Mouse (Mus musculus) midbrain, embryonic 14.5 days (tissue): Measurements from ENCODE around the gene Adgrl2. TPM values are rescaled to one million over a fixed set of nuclear protein-coding genes. Genes with fewer than 3 reads are reported as not detected.

Experiments used
- ATAC-seq: fragments of 200-750 bp; cut with Nextera tagmentation; 2 replicates; pipeline ENCODE4 v1.8.0; 2017; ENCODE audit warnings: moderate number of reproducible peaks, moderate library complexity; ENCODE audit not compliant: low FRiP score, low TSS enrichment
- DNase-seq: peaks from one replicate; pipeline ENCODE4 v3.0.0-alpha.2; 2015
- H3K27ac ChIP-seq: fragments of 300-500 bp; sonication (generic); replicated peaks from 2 replicates; pipeline ENCODE4 v1.5.1; 2014; ENCODE audit warnings: mild to moderate bottlenecking, low read depth, low read length, moderate library complexity
- H3K27me3 ChIP-seq: fragments of 300-500 bp; sonication (generic); 2 replicates; pipeline ENCODE4 v1.6.1; 2014; ENCODE audit warnings: low read length, control low read depth, mixed read lengths; ENCODE audit not compliant: control insufficient read depth, insufficient read depth
- H3K36me3 ChIP-seq: fragments of 300-500 bp; sonication (generic); 2 replicates; pipeline ENCODE4 v1.6.1; 2014; ENCODE audit warnings: low read length, control low read depth; ENCODE audit not compliant: control insufficient read depth, insufficient read depth
- H3K4me1 ChIP-seq: fragments of 300-500 bp; sonication (generic); 2 replicates; pipeline ENCODE4 v1.6.1; 2014; ENCODE audit warnings: mild to moderate bottlenecking, antibody characterized with exemption, low read length, control low read depth; ENCODE audit not compliant: control insufficient read depth, insufficient read depth
- H3K4me2 ChIP-seq: fragments of 300-500 bp; sonication (generic); 2 replicates; pipeline ENCODE4 v1.6.1; 2014; ENCODE audit warnings: mild to moderate bottlenecking, low read length, moderate library complexity
- H3K4me3 ChIP-seq: fragments of 300-500 bp; sonication (generic); replicated peaks from 2 replicates; pipeline ENCODE4 v1.5.1; 2014; ENCODE audit warnings: low read depth, low read length
- H3K9ac ChIP-seq: fragments of 300-500 bp; sonication (generic); replicated peaks from 2 replicates; pipeline ENCODE4 v1.6.1; 2014; ENCODE audit warnings: mild to moderate bottlenecking, low read length, moderate library complexity
- H3K9me3 ChIP-seq: fragments of 300-500 bp; sonication (generic); 2 replicates; pipeline ENCODE4 v1.6.1; 2016; ENCODE audit warnings: low read length, control low read depth, mixed read lengths; ENCODE audit not compliant: control insufficient read depth
- WGBS: fragments of 180-500 bp; shearing (Covaris S2); extraction: QIAGEN DNeasy Blood & Tissue Kit; methylation state at CpG from one replicate; pipeline ENCODE4 v1.1.7; 2014; 5-methylcytosine and 5-hydroxymethylcytosine counted together
- polyA plus RNA-seq: library from polyadenylated mRNA; unstranded; fragments of >200 nt; fragmentation: Nextera tagmentation; extraction: Ambion mirVana; gene quantifications from 2 replicates; pipeline ENCODE4 v1.2.1, GENCODE M21; 2014

Adgrl2 gene
- polyA plus RNA-seq, 1 experiment from 2014 or later = 160 TPM

- Histone ChIP-seq H3K27me3 (no peaks in the 10 kb centered on the region), H3K9me3 (no peaks in the 10 kb centered on the region), H3K27ac (no peak overlapping the region), H3K4me1 (peaks cover 12% of the 10 kb centered on the region; the same call in 1 of the 2 replicates), H3K9ac (no peak overlapping the region), H3K4me3 (no peak overlapping the region), H3K36me3 (no peaks in the 10 kb centered on the region), H3K4me2 (no peak overlapping the region)
- DNase-seq (no peak), ATAC-seq (no peak)
- 80% methylated on average over 3 of the region's 3 CpGs for WGBS
These were observed 82.5 kb downstream of the Adgrl2 start for GRCm38 (mm10) chr3:148907873-148908272.

- Histone ChIP-seq H3K36me3 (no peaks in the 10 kb centered on the region), H3K4me1 (peaks cover 9% of the 10 kb centered on the region; the same call in 1 of the 2 replicates), H3K27ac (no peak overlapping the region), H3K4me2 (no peak overlapping the region), H3K9me3 (no peaks in the 10 kb centered on the region), H3K9ac (no peak overlapping the region), H3K27me3 (no peaks in the 10 kb centered on the region), H3K4me3 (no peak overlapping the region)
- ATAC-seq (no peak), DNase-seq (no peak)
- 82% methylated on average over 6 of the region's 6 CpGs for WGBS
These were observed 83.2 kb downstream of the Adgrl2 start for GRCm38 (mm10) chr3:148907024-148907778.

GRCm38 (mm10) chr3:148905906-148906779 is 84.2 kb downstream of the Adgrl2 start:
- no peak overlapping the region for H3K27ac ChIP-seq
- H3K4me2 ChIP-seq = no peak overlapping the region
- no peaks in the 10 kb centered on the region for H3K36me3 ChIP-seq
- no peak overlapping the region for H3K9ac ChIP-seq
- no peak for ATAC-seq
- no peak overlapping the region for H3K4me3 ChIP-seq
- no peaks in the 10 kb centered on the region for H3K9me3 ChIP-seq
- 0 out of 2 replicates have a peak, but pooled peaks cover 5% of the 10 kb centered on the region for H3K4me1 ChIP-seq
- no peaks in the 10 kb centered on the region for H3K27me3 ChIP-seq
- DNase-seq = no peak
- WGBS = 72% methylated on average over 13 of the region's 13 CpGs

- H3K4me3 ChIP-seq = no peak overlapping the region
- DNase-seq (no peak), ATAC-seq (no peak)
- H3K27me3 ChIP-seq = no peaks in the 10 kb centered on the region
- no peak overlapping the region for H3K9ac ChIP-seq
- no peaks in the 10 kb centered on the region for H3K9me3 ChIP-seq
- 76% methylated on average over 7 of the region's 7 CpGs for WGBS
- no peaks in the 10 kb centered on the region for H3K36me3 ChIP-seq
- H3K4me1 ChIP-seq = 0 out of 2 replicates have a peak, but pooled peaks cover 5% of the 10 kb centered on the region
- no peak overlapping the region for H3K27ac ChIP-seq
- H3K4me2 ChIP-seq = no peak overlapping the region
These were observed 84.9 kb downstream of the Adgrl2 start for GRCm38 (mm10) chr3:148905435-148905834.

GRCm38 (mm10) chr3:148899857-148900256 is 90.5 kb downstream of the Adgrl2 start:
- H3K4me2 ChIP-seq = no peak overlapping the region
- H3K4me1 ChIP-seq = peaks cover 4% of the 10 kb centered on the region
- no peak overlapping the region for H3K9ac ChIP-seq
- H3K36me3 ChIP-seq = no peaks in the 10 kb centered on the region
- no peaks in the 10 kb centered on the region for H3K27me3 ChIP-seq
- no peak for DNase-seq
- H3K9me3 ChIP-seq = no peaks in the 10 kb centered on the region
- H3K27ac ChIP-seq = no peak overlapping the region
- no peak for ATAC-seq
- 42% methylated on average over 6 of the region's 6 CpGs for WGBS
- no peak overlapping the region for H3K4me3 ChIP-seq

- Histone ChIP-seq H3K9ac (no peak overlapping the region), H3K4me3 (no peak overlapping the region), H3K9me3 (no peaks in the 10 kb centered on the region), H3K27me3 (no peaks in the 10 kb centered on the region), H3K36me3 (no peaks in the 10 kb centered on the region), H3K4me2 (no peak overlapping the region), H3K4me1 (peaks cover 4% of the 10 kb centered on the region), H3K27ac (no peak overlapping the region)
- 48% methylated on average over 6 of the region's 6 CpGs for WGBS
- DNase-seq = no peak
- ATAC-seq = no peak
These were observed 90.9 kb downstream of the Adgrl2 start for GRCm38 (mm10) chr3:148899416-148899815.

GRCm38 (mm10) chr3:148898535-148899250 is 91.7 kb downstream of the Adgrl2 start:
- H3K4me3 ChIP-seq = no peak overlapping the region
- H3K4me2 ChIP-seq = no peak overlapping the region
- no peaks in the 10 kb centered on the region for H3K27me3 ChIP-seq
- no peak overlapping the region for H3K9ac ChIP-seq
- DNase-seq = no peak
- no peak overlapping the region for H3K27ac ChIP-seq
- ATAC-seq = no peak
- no peaks in the 10 kb centered on the region for H3K36me3 ChIP-seq
- WGBS = 80% methylated on average over 8 of the region's 8 CpGs
- H3K9me3 ChIP-seq = no peaks in the 10 kb centered on the region
- H3K4me1 ChIP-seq = peaks cover 4% of the 10 kb centered on the region

GRCm38 (mm10) chr3:148896281-148896680 is 94.1 kb downstream of the Adgrl2 start:
- H3K4me2 ChIP-seq = no peak overlapping the region
- H3K36me3 ChIP-seq = no peaks in the 10 kb centered on the region
- no peak overlapping the region for H3K9ac ChIP-seq
- H3K9me3 ChIP-seq = no peaks in the 10 kb centered on the region
- H3K4me3 ChIP-seq = no peak overlapping the region
- peaks cover 4% of the 10 kb centered on the region for H3K4me1 ChIP-seq
- no peak overlapping the region for H3K27ac ChIP-seq
- WGBS = 79% methylated on average over 10 of the region's 10 CpGs
- no peaks in the 10 kb centered on the region for H3K27me3 ChIP-seq
- ATAC-seq (no peak), DNase-seq (no peak)
